Comparison of ENCODE assay signal across 8 mouse cellular contexts in genomic region chr5:131600325-131601125, GRCm38 (mm10).
DNase-seq lines count a peak whose midpoint lies in the region; ATAC-seq and TF ChIP-seq lines count a peak whose summit lies in the region.

No protein-coding gene starts in this region.

- DNase-seq in adrenal gland, postnatal 36 days = peak; percentile 97
- peak; percentile 60 for DNase-seq in embryo, embryonic 10.5 days (ENCODE audit: low spot score)
- DNase-seq in gastrocnemius, postnatal 14 days = peak; percentile 79
- peak; percentile 84 for DNase-seq in hindbrain, postnatal 0 days (ENCODE audit: low spot score)
- DNase-seq in left cerebral cortex, adult 8-10 months (ENCODE audit: low spot score in 2 of 2) = peak; percentile 42 to 61
- DNase-seq in yolk sac, embryonic 10.5 days (ENCODE audit: low spot score) = no peak

- no peaks in the 10 kb centered on the region for H3K9me3 ChIP-seq in hindbrain, postnatal 0 days (ENCODE audit: low read length)
- H3K9me3 ChIP-seq in midbrain, embryonic 12.5 days = no peaks in the 10 kb centered on the region
- H3K9me3 ChIP-seq in stomach, embryonic 14.5 days (ENCODE audit: control insufficient read depth, low read depth, low read length) = no peaks in the 10 kb centered on the region

- no peak for TF ChIP-seq CTCF in hindbrain, postnatal 0 days (IDR thresholded peaks at IDR 0.05; ENCODE audit: low read depth)

- H3K4me3 ChIP-seq in hindbrain, postnatal 0 days (ENCODE audit: low read length) = no peak overlapping the region
- no peak overlapping the region for H3K4me3 ChIP-seq in midbrain, embryonic 12.5 days
- H3K4me3 ChIP-seq in stomach, embryonic 14.5 days (ENCODE audit: low read depth, low read length) = no peak overlapping the region

- no peak overlapping the region for H3K9ac ChIP-seq in hindbrain, postnatal 0 days (replicated peaks; ENCODE audit: low read length)
- no peak overlapping the region for H3K9ac ChIP-seq in midbrain, embryonic 12.5 days (replicated peaks)
- H3K9ac ChIP-seq in stomach, embryonic 14.5 days (replicated peaks; ENCODE audit: low read depth, low read length) = no peak overlapping the region

- peak; percentile 86 for ATAC-seq in hindbrain, postnatal 0 days
- ATAC-seq in midbrain, embryonic 12.5 days (ENCODE audit: low FRiP score, low read depth) = peak; percentile 81
- ATAC-seq in stomach, embryonic 14.5 days (ENCODE audit: insufficient number of reproducible peaks, insufficient read depth, low FRiP score, low read depth) = peak; percentile 39; the same call in 1 of the 2 replicates

- H3K4me2 ChIP-seq in hindbrain, postnatal 0 days (ENCODE audit: low read depth, low read length) = peak overlapping the region; percentile 30; the same call in 1 of the 2 replicates
- peak overlapping the region; percentile 27 for H3K4me2 ChIP-seq in midbrain, embryonic 12.5 days (replicated peaks)
- no peak overlapping the region for H3K4me2 ChIP-seq in stomach, embryonic 14.5 days (replicated peaks; ENCODE audit: low read depth, low read length)

- 4% methylated on average over 14 of the region's 14 CpGs for WGBS in hindbrain, postnatal 0 days
- WGBS in midbrain, embryonic 12.5 days = 6% methylated on average over 14 of the region's 14 CpGs
- 42% methylated on average over 14 of the region's 14 CpGs for WGBS in stomach, embryonic 14.5 days

- intact Hi-C loops in gastrocnemius, postnatal 14 days (cut with DNase I; ENCODE audit: low total_unique reads) = no loop called here

- no peaks in the 10 kb centered on the region for H3K36me3 ChIP-seq in hindbrain, postnatal 0 days (ENCODE audit: insufficient read depth, low read length)
- no peaks in the 10 kb centered on the region for H3K36me3 ChIP-seq in midbrain, embryonic 12.5 days
- no peaks in the 10 kb centered on the region for H3K36me3 ChIP-seq in stomach, embryonic 14.5 days (ENCODE audit: control insufficient read depth, insufficient read depth, low read length)

- no peaks in the 10 kb centered on the region for H3K27me3 ChIP-seq in hindbrain, postnatal 0 days (ENCODE audit: insufficient read depth, low read length)
- H3K27me3 ChIP-seq in midbrain, embryonic 12.5 days = peaks cover 63% of the 10 kb centered on the region
- no peaks in the 10 kb centered on the region for H3K27me3 ChIP-seq in stomach, embryonic 14.5 days (ENCODE audit: control insufficient read depth, insufficient read depth, low read length)

- H3K4me1 ChIP-seq in hindbrain, postnatal 0 days (ENCODE audit: insufficient read depth, low read length) = peaks cover 29% of the 10 kb centered on the region
- peaks cover 67% of the 10 kb centered on the region for H3K4me1 ChIP-seq in midbrain, embryonic 12.5 days
- H3K4me1 ChIP-seq in stomach, embryonic 14.5 days (ENCODE audit: control insufficient read depth, insufficient read depth, low read length) = peaks cover 9% of the 10 kb centered on the region; the same call in 1 of the 2 replicates

- H3K27ac ChIP-seq in hindbrain, postnatal 0 days = peak overlapping the region; percentile 41; the same call in 1 of the 2 replicates
- peak overlapping the region; percentile 70 for H3K27ac ChIP-seq in midbrain, embryonic 12.5 days (replicated peaks)
- H3K27ac ChIP-seq in stomach, embryonic 14.5 days (ENCODE audit: low read length) = no peak overlapping the region
